Mouse (Mus musculus) hindbrain, embryonic 11.5 days (tissue): Measurements from ENCODE around the gene Hist1h2bb. TPM values are rescaled to one million over a fixed set of nuclear protein-coding genes. Genes with fewer than 3 reads are reported as not detected.
A peak's percentile ranks its signal among the peaks of the same experiment; 100 is the strongest.
"Not testable (repeated sequence)": the region's sequence is repeated elsewhere in the genome, so short reads cannot be mapped to it uniquely, and the experiment has no call there.

Experiments used
- ATAC-seq: fragments of 200-750 bp; cut with Nextera tagmentation; 2 replicates; pipeline ENCODE4 v1.8.0; 2017; ENCODE audit warnings: mild to moderate bottlenecking, moderate TSS enrichment, moderate library complexity; ENCODE audit not compliant: low FRiP score
- DNase-seq: peaks from one replicate; pipeline ENCODE4 v3.0.0-alpha.2; 2015; ENCODE audit warnings: low spot score
- H3K27ac ChIP-seq: fragments of 300-500 bp; sonication (generic); 2 replicates; pipeline ENCODE4 v1.5.1; 2014; ENCODE audit warnings: mild to moderate bottlenecking, low read depth, low read length
- H3K27me3 ChIP-seq: fragments of 300-500 bp; sonication (generic); 2 replicates; pipeline ENCODE4 v1.6.1; 2014; ENCODE audit warnings: mild to moderate bottlenecking, low read length, moderate library complexity, mixed read lengths; ENCODE audit not compliant: control insufficient read depth, insufficient read depth
- H3K36me3 ChIP-seq: fragments of 300-500 bp; sonication (generic); 2 replicates; pipeline ENCODE4 v1.6.1; 2014; ENCODE audit warnings: mild to moderate bottlenecking, low read length, moderate library complexity, mixed read lengths; ENCODE audit not compliant: control insufficient read depth, insufficient read depth
- H3K4me1 ChIP-seq: fragments of 300-500 bp; sonication (generic); replicated peaks from 2 replicates; pipeline ENCODE4 v1.6.1; 2014; ENCODE audit warnings: low read length, mixed read lengths; ENCODE audit not compliant: control insufficient read depth, insufficient read depth
- H3K4me2 ChIP-seq: fragments of 300-500 bp; sonication (generic); replicated peaks from 2 replicates; pipeline ENCODE4 v1.6.1; 2014; ENCODE audit warnings: mild to moderate bottlenecking, low read depth, low read length
- H3K4me3 ChIP-seq: fragments of 300-500 bp; sonication (generic); 2 replicates; pipeline ENCODE4 v1.5.1; 2014; ENCODE audit warnings: low read depth, low read length
- H3K9ac ChIP-seq: fragments of 300-500 bp; sonication (generic); 2 replicates; pipeline ENCODE4 v1.6.1; 2014; ENCODE audit warnings: low read depth, low read length
- H3K9me3 ChIP-seq: fragments of 300-500 bp; sonication (generic); 2 replicates; pipeline ENCODE4 v1.6.1; 2016; ENCODE audit warnings: low read length; ENCODE audit not compliant: control insufficient read depth
- WGBS: fragments of 180-500 bp; shearing (Covaris S2); extraction: QIAGEN DNeasy Blood & Tissue Kit; methylation state at CpG from one replicate; pipeline ENCODE4 v1.1.7; 2014; 5-methylcytosine and 5-hydroxymethylcytosine counted together
- polyA plus RNA-seq: library from polyadenylated mRNA; unstranded; fragments of >200 nt; fragmentation: Nextera tagmentation; extraction: Ambion mirVana; gene quantifications from 2 replicates; pipeline ENCODE4 v1.2.1, GENCODE M21; 2014

Hist1h2bb gene
- polyA plus RNA-seq, 1 experiment from 2014 or later = 1.4 TPM

- no peak for ATAC-seq
Observed at GRCm38 (mm10) chr13:23743963-23744362, 2.6 kb upstream of the Hist1h2bb start.

GRCm38 (mm10) chr13:23744421-23745380 lies 1.8 kb upstream of the Hist1h2bb start:
- Histone ChIP-seq H3K4me3 (peak overlapping the region; percentile 30), H3K4me1 (peaks cover 7% of the 10 kb centered on the region; the same call in 1 of the 2 replicates), H3K27ac (peak overlapping the region; percentile 66), H3K9me3 (no peaks in the 10 kb centered on the region), H3K36me3 (no peaks in the 10 kb centered on the region), H3K27me3 (no peaks in the 10 kb centered on the region), H3K9ac (peak overlapping the region; percentile 32; the same call in 1 of the 2 replicates), H3K4me2 (peak overlapping the region; percentile 39)
- WGBS = 2% methylated on average over 13 of the region's 36 CpGs
- ATAC-seq (no peak), DNase-seq (peak; percentile 43)

More at GRCm38 (mm10) chr13:23743963-23744362, 2.6 kb upstream of the Hist1h2bb start:
- Histone ChIP-seq H3K4me3 (peak overlapping the region; percentile 30; the same call in 1 of the 2 replicates), H3K36me3 (no peaks in the 10 kb centered on the region), H3K27me3 (no peaks in the 10 kb centered on the region), H3K9ac (peak overlapping the region; percentile 19; the same call in 1 of the 2 replicates), H3K4me1 (peaks cover 7% of the 10 kb centered on the region; the same call in 1 of the 2 replicates), H3K27ac (peak overlapping the region; percentile 66), H3K4me2 (peak overlapping the region; percentile 39), H3K9me3 (no peaks in the 10 kb centered on the region)
- WGBS = 50% methylated on average over 4 of the region's 4 CpGs
- peak; percentile 34 for DNase-seq

- peaks cover 4% of the 10 kb centered on the region; the same call in 1 of the 2 replicates for H3K4me1 ChIP-seq
- peak; percentile 74 for ATAC-seq
- H3K4me3 ChIP-seq = peak within 1 kb of the TSS; percentile 31
- DNase-seq = peak; percentile 87
- WGBS = 1% methylated on average over 28 of the region's 28 CpGs
- peak within 1 kb of the TSS; percentile 93 for H3K27ac ChIP-seq
- H3K9me3 ChIP-seq = no peaks in the 10 kb centered on the region
- H3K27me3 ChIP-seq = no peaks in the 10 kb centered on the region
- no peaks in the 10 kb centered on the region for H3K36me3 ChIP-seq
- peak within 1 kb of the TSS; percentile 40 for H3K9ac ChIP-seq
- peak within 1 kb of the TSS; percentile 59 for H3K4me2 ChIP-seq
Observed at GRCm38 (mm10) chr13:23745381-23746161, 963 bp upstream of the Hist1h2bb start, which contains the start of gene Hist1h3c. Hist1h3c (minus strand) TSS chr13:23745602.

GRCm38 (mm10) chr13:23747081-23747891 lies 752 bp downstream of the Hist1h2bb start:
- Histone ChIP-seq H3K36me3 (no peaks in the 10 kb centered on the region), H3K4me2 (peak overlapping the region; percentile 59), H3K9ac (peak overlapping the region; percentile 54), H3K4me1 (peaks cover 4% of the 10 kb centered on the region; the same call in 1 of the 2 replicates), H3K9me3 (no peaks in the 10 kb centered on the region), H3K27ac (peak overlapping the region; percentile 93), H3K27me3 (no peaks in the 10 kb centered on the region), H3K4me3 (peak overlapping the region; percentile 31)
- ATAC-seq (peak; percentile 19), DNase-seq (peak; percentile 61)
- 2% methylated on average over 9 of the region's 13 CpGs for WGBS

GRCm38 (mm10) chr13:23747892-23748288 lies 1.4 kb downstream of the Hist1h2bb start:
- Histone ChIP-seq H3K27ac (peak overlapping the region; percentile 93), H3K4me3 (no peak overlapping the region), H3K27me3 (no peaks in the 10 kb centered on the region), H3K4me1 (peaks cover 4% of the 10 kb centered on the region; the same call in 1 of the 2 replicates), H3K4me2 (peak overlapping the region; percentile 24; the same call in 1 of the 2 replicates), H3K36me3 (no peaks in the 10 kb centered on the region), H3K9me3 (no peaks in the 10 kb centered on the region), H3K9ac (peak overlapping the region; percentile 16; the same call in 1 of the 2 replicates)
- 11% methylated on average over 4 of the region's 4 CpGs for WGBS
- peak; percentile 40 for DNase-seq
- no peak for ATAC-seq

- DNase-seq (no peak), ATAC-seq (no peak)
- Histone ChIP-seq H3K4me2 (no peak overlapping the region), H3K4me1 (peaks cover 4% of the 10 kb centered on the region; the same call in 1 of the 2 replicates), H3K27ac (no peak overlapping the region), H3K9me3 (no peaks in the 10 kb centered on the region), H3K27me3 (no peaks in the 10 kb centered on the region), H3K4me3 (no peak overlapping the region), H3K9ac (no peak overlapping the region), H3K36me3 (no peaks in the 10 kb centered on the region)
- WGBS = 91% methylated on average over 5 of the region's 5 CpGs
Observed at GRCm38 (mm10) chr13:23749563-23750121, 3.1 kb downstream of the Hist1h2bb start.

GRCm38 (mm10) chr13:23750839-23751477 lies 4.4 kb downstream of the Hist1h2bb start, which contains the start of gene Hist1h2ab:
Hist1h2ab (plus strand) TSS chr13:23751126.
- not testable (repeated sequence) for H3K9me3 ChIP-seq, H3K4me1 ChIP-seq, H3K27me3 ChIP-seq, H3K36me3 ChIP-seq
- peak; percentile 52 for ATAC-seq
- H3K9ac ChIP-seq = peak within 1 kb of the TSS; percentile 49; the same call in 1 of the 2 replicates
- peak within 1 kb of the TSS; percentile 90 for H3K27ac ChIP-seq
- DNase-seq = peak; percentile 74
- peak within 1 kb of the TSS; percentile 54 for H3K4me2 ChIP-seq
- 1% methylated on average over 25 of the region's 47 CpGs for WGBS
- H3K4me3 ChIP-seq = peak within 1 kb of the TSS; percentile 39
